Mouse (Mus musculus): ENCODE data around the gene Otub1.

The Otub1 gene

GRCm38 (mm10) chr19:7177804-7178511 is 28.2 kb downstream of the Otub1 start:
- DNase-seq (ENCODE audit: low read depth, low spot score): no peak

GRCm38 (mm10) chr19:7176041-7176696 is 29.9 kb downstream of the Otub1 start:
- DNase-seq (ENCODE audit: low read depth, low spot score): no peak

GRCm38 (mm10) chr19:7172051-7172866 is 33.9 kb downstream of the Otub1 start:
- no peak for DNase-seq (ENCODE audit: low read depth, low spot score)

- DNase-seq (ENCODE audit: low read depth, low spot score): no peak
Observed at GRCm38 (mm10) chr19:7171447-7171846, 34.7 kb downstream of the Otub1 start.

- no peak for DNase-seq (ENCODE audit: low read depth, low spot score)
Observed at GRCm38 (mm10) chr19:7170916-7171315, 35.2 kb downstream of the Otub1 start.

- no peak for DNase-seq (ENCODE audit: low read depth, low spot score)
Observed at GRCm38 (mm10) chr19:7168423-7168822, 37.7 kb downstream of the Otub1 start.

GRCm38 (mm10) chr19:7166767-7167166 is 39.3 kb downstream of the Otub1 start:
- DNase-seq (ENCODE audit: low read depth, low spot score): no peak

GRCm38 (mm10) chr19:7166200-7166711 is 39.9 kb downstream of the Otub1 start:
- no peak for DNase-seq (ENCODE audit: low read depth, low spot score)

GRCm38 (mm10) chr19:7165509-7166199 is 40.5 kb downstream of the Otub1 start:
- no peak for DNase-seq (ENCODE audit: low read depth, low spot score)

- DNase-seq (ENCODE audit: low read depth, low spot score): no peak
Observed at GRCm38 (mm10) chr19:7164820-7165323, 41.2 kb downstream of the Otub1 start.

- no peak for DNase-seq (ENCODE audit: low read depth, low spot score)
Observed at GRCm38 (mm10) chr19:7164238-7164637, 41.9 kb downstream of the Otub1 start.

- DNase-seq (ENCODE audit: low read depth, low spot score): no peak
Observed at GRCm38 (mm10) chr19:7161064-7161463, 45.1 kb downstream of the Otub1 start.

GRCm38 (mm10) chr19:7160151-7160906 is 45.8 kb downstream of the Otub1 start:
- no peak for DNase-seq (ENCODE audit: low read depth, low spot score)

GRCm38 (mm10) chr19:7157734-7158133 is 48.4 kb downstream of the Otub1 start:
- no peak for DNase-seq (ENCODE audit: low read depth, low spot score)

GRCm38 (mm10) chr19:7155196-7155595 is 50.9 kb downstream of the Otub1 start:
- DNase-seq (ENCODE audit: low read depth, low spot score): no peak

GRCm38 (mm10) chr19:7153232-7153631 is 52.9 kb downstream of the Otub1 start:
- DNase-seq (ENCODE audit: low read depth, low spot score): no peak

- DNase-seq (ENCODE audit: low read depth, low spot score): no peak
Observed at GRCm38 (mm10) chr19:7151927-7152653, 54.0 kb downstream of the Otub1 start.

- no peak for DNase-seq (ENCODE audit: low read depth, low spot score)
Observed at GRCm38 (mm10) chr19:7151300-7151926, 54.7 kb downstream of the Otub1 start.

GRCm38 (mm10) chr19:7149158-7149685 is 56.9 kb downstream of the Otub1 start:
- DNase-seq (ENCODE audit: low read depth, low spot score): no peak

All from WW6 (cell line).